Mouse (Mus musculus) CD4-positive, CD25-positive, alpha-beta regulatory T cell, adult 2 months (primary cell): ENCODE results near the gene Pxmp4.

ENCODE experiments used
- DNase-seq: peaks from one replicate; pipeline ENCODE4 v3.0.0-alpha.2; 2012; ENCODE audit warnings: low read depth, low spot score

Pxmp4 gene

DNA sequence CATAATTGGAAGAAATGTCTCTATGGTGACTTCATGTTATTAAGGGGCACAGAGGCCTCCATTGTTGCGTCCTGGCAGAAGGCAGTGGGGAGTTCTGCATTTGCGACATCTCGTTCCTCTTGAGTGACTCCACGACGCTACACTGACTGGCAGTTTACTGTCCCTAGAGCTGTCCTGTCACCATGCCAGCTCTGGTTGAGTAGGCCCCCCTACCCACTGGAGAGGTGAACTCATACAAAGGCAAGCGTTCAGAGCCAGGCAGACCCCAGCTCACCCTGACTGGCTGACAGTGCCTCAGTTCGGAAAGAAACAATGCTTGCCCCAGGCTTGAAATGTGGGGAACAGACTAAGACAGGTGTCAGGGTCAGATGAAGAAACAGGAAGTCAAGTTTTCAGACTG, 29.2 kb downstream of the Pxmp4 start:
- no peak for DNase-seq

DNA sequence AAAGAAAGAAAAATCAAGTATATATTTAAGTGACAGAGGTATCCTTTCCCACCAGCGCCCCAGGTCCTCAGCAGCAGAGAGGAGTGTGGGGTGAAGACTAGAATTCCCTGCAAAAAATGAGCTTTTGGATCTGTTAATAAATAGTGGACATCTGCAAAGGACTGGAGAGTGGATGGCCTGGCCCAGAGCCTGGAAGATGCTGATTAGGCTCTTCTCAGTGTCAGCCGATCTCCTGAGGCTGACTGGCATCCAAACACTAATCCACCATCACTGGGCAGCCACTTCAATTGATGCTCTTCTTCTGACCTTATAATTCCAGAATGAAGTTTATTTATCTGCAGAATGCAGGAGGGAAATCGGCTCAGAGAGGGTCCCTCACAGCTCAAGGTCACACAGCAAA, 30.5 kb downstream of the Pxmp4 start:
- DNase-seq: no peak

DNA sequence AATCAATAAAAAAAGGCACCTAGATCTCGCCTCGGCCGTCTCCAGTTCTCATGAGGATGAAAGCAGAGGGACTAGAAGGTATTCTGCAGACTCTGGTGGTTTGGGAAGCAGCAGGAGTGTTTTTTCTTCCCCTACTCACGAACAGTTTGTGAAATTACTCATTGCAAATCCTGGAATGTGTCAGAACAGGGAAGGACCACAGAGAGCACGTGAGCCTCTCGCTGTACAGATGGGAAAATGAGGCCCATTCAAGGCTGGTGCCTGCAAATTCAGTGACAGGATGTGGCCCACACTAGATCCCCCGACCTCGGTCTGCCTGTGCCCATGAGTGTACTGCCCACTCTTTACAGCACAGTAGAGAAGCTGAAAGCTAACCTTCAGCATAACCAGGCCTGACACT, 31.5 kb downstream of the Pxmp4 start:
- no peak for DNase-seq

DNA sequence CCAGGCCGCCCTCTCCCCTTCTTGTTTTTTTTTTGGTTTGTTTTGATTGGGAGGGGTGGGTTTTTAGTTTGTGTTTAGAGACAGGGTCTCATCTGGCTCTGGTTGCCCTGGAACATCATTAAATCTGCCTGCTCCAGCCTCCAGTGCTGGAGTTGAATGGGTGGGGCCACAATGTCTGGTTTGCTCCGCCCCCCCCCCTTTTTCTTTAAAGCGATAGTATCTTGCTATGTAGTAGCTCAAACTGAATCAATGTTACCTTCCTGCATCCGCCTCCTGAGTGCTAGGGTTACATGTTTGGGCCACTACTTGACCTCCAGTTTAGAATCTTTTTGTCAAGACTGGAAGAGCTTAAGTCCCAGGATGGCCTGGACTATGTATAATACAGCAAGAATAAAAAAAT, 32.2 kb downstream of the Pxmp4 start:
- no peak for DNase-seq

DNA sequence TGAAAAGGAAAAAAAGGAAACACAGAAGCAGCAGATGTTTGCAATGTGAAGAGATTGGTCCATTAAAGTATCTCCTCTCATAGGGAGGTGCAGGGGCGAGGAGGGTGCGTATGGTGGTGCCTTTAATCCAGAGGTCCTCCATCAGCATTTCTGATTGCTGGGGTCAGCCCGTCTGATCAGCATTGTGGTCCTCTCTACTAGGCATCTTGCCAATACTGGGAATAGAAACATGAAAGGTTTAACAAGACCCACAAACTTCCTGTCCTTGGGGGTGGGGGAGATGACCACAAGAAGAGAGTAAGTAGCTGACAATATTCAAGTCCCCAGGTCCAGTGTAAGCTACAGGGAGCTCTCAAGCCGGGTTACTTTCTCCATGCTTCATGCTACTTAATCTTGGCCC, 32.8 kb downstream of the Pxmp4 start:
- DNase-seq: no peak

DNA sequence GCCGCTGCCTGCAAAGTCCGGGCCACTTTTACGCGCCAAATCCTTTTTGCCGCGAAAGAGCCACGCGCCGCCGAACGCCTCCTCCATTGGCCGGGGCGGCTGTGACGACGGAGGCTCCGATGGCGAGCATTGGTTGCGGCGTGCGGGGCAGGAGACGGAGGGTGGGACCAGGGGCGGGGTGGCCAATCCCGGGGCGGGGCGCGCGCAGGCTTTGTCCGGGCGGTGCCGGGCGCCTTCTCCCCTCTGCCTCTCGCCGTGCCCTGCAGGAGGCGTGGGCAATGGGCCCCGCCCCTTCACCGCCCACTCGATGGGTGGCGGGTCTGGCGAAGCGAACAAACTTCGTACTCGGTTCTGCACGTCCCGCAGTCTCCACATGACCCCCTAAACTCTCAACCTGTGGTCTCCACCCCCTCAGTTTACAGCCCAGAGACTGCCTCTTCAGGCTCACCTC, 33.6 kb downstream of the Pxmp4 start, which contains the start of gene E2f1:
E2f1 (minus strand) TSS at position 57 of the 451 bp plus-strand sequence.
- DNase-seq: peak; percentile 97

DNA sequence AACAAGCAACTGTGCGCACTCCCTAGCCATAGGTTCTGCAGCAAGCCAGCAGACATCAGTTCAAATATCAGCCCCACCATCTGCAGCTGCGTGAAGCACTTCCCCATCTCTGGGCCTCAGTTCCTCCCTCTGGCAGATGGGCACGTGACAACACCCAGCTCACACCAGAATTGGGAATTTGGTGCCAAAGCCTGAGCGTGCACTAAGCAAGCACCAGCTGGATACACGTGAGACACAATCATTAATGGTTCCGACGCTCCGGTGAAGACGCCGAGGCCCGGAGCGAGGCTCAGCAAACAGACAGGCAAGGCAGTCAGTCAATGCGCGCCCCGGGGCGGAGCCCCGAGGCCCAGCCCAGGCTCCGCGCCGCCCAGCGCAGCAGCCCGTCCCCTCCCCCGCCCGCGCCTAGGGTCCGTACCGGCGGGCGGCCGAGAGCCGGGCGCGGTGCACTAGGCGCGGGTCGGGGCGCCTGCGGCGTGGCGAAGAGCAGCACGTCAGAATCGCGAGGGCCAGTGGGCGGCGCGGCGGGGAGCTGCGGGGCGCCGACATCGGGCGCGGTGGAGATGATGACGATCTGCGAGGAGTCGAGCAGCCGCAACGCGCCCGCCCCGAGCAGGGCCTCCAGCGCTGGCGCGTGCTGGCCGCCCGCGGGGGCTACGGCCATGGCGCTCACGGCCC, 34.3 kb downstream of the Pxmp4 start:
- DNase-seq: peak; percentile 71

DNA sequence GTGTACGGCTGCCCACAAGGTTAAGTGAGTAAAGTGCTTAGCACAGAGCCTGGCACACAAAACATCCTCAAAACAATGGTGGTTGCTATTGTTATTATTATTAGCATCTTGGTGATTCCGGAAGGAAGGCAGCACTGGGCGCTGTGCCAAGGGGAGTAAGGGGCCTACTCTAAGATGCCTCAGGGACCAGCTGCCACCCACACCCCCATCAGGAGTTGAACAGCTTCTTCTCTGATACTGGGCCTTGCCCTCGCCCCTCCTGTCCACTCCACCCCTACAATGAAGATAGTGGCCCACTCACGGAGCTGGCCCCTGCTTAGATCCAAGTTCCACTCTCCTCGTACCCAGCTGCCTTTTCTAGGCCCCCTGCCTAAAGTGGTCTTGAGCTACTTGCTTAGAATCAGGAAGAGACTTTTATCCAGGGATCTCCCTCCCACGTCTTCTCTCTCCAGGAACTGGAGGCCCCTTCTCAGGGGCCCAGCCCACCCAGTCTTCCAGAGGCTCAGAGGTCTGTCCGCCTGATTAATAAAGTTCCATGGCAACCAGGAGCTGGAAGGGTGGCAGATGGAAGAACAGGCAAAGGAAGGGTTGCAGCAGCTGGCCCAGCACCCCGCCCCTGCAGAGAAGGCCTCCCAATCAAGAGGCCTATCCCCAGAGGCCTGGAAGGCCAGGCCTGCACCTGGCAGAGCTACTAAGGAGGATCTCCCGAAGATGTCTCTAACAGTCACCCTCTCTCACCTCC, 35.0 kb downstream of the Pxmp4 start:
- DNase-seq: peak; percentile 14

DNA sequence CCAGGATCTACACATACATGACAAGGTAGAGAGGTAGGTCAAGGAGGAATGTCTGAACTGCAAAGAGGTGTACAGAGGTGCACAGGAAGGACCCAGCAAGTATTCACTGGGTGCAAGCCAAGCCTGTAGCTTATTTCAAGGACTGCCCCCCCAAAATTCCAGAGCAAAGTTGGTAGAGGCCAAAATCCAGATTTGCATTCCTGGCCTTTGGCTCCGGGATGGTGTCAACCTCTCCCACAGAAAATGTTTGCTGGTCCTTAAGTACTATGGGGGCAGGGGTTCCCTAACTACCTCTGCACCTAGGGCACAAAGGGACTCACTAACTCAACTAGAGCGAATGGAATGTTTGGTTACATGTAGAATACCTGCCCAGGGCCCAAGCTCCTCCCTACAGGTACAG, 35.7 kb downstream of the Pxmp4 start:
- DNase-seq: no peak

DNA sequence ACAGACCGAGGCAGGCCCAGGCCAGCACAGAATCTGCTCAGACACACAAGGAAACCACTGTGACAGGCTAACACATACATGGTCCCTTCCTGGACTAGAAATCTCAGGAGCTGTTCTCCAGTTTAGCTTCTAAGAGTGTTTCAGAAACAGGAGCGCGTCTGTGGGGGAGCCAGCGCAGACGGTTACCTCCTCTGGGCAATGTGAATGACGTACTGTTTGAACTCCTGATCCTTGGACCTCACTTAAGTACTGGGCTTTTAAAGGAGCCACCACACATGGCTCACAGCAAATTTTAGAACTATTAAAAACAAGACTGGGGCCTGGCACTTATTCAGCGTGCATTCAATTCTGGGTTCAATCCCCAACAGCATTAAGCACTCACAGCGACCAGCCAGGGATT, 36.9 kb downstream of the Pxmp4 start:
- no peak for DNase-seq

DNA sequence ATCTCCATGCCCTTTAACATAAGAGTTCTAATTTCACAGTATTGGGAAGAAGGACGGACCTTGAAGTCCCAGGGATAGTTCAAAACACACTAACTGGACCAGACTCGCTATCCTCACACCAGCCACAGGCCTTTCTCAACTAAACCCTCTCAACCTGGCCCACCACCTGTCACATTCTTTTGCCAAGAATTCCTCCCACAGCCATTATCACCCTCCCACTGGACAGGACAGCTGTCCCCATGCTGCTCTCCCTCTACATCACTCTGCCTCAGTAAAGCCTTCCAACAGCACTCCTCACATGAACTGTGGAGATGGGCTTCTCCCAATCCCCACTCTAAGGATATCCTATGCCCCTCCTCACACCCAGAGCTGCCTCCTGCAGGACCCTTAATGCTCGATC, 37.9 kb downstream of the Pxmp4 start:
- DNase-seq: no peak

DNA sequence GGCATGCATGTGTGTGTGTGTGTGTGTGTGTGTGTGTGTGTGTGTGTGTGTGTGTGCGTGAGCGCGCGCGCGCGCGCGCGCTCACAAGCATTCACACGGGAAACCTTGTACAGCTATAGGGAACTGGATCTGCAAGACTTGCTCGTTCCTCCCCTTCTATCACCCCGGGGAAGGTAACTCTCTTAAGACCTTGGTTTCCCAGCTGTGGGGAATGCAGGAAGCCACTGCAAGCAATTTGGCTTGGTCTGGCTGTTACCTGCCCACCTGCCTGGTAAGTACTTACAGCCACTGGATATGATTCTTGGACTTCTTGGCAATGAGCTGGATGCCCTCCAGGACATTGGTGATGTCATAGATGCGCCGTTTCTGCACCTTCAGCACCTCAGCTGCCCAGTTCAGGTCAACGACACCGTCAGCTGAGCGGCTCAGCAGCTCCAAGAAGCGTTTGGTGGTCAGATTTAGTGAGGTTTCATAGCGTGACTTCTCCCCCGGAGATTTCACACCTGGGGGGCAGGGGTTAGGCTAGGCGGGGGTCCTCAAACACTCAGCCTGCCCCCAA, 39.8 kb downstream of the Pxmp4 start:
- no peak for DNase-seq

DNA sequence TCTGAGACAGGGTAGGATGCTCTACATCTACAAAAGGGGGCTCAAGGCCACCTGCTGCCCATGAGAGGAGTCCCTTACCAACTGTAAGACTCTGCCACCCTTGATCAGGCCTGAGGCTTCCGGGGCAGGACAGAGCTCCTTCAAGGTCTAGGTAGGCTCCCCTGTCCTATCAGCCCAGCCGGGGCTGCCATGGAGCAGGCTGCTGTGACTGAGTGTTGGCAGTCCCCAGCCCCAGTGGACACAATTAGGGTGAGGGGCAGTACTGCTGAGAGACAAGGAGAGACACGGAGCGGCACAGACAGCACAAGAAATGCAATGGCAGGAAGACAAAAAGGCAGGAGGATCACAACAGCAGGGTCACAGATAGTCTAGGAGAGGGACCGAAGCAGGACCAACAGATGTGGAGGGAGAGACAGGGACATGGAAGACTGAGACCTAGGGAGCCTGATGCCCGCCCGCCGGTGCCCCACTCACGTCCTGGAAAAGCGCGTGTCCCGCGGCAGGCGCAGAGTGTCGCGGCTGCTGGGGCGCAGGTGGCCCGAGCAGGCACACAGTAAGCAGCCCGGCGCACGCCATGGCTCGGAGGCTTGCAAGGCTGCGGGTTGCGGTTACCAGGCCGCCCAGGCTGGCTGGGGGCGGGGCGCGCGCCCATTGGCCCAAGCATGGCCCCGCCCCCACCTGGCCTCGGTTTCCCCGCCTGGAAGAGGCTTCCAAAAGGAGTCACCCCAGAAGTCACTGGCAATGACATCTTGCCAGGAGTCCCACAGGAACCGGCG, 45.1 kb downstream of the Pxmp4 start, which contains the start of gene Necab3:
Necab3 (minus strand) TSS at position 627 of the 776 bp plus-strand sequence.
- DNase-seq: peak; percentile 57

DNA sequence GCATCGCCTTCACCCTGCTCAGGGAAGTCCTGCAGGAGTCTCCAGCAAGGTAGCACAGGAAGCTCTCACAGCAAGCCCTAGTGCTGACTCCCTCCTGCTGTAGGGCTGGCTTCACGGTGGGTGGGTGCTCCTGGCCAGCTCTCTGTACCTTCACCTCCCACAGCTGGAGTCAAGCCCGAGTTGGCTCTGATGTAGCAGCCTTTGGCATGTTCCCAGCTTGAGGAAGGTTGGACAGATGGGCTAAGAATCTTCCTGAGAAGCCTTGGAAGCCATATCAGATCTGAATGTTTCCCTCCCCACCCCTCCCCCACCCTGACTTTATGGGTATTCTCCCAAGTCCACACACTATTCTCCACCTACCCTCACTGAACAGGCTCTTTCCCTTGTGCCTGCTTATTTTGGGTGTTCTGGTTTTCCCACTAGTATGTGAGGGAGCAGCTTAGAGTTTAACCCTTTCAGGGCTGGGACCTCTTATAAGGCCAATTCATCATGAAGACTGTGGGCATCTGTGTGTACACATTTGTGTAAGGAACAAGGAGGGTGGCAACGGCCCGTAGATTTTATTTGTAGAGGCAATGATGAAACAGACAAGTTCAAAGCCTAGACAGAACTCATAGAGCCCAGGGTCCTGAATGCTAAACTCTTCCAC, 46.2 kb downstream of the Pxmp4 start:
- DNase-seq: no peak

DNA sequence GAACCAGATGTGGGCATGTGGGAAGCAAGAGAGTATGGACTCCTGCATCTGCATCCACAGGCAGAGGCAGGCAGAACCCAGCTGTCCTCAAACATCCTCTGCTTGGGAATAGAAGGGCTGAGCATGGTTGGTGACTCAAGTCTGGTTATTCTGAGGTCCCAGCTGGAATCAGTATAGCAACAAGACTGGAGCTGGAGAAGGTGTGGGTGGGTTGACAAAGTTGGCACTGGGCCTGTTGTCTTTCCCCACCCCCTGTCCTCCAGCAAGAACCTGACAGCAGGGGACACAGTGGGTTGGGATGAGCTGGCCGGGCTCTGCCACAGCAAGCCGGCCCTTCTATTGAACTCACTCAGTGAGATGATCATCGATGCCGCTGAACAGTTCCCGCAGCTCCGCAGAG, 48.3 kb downstream of the Pxmp4 start:
- no peak for DNase-seq

DNA sequence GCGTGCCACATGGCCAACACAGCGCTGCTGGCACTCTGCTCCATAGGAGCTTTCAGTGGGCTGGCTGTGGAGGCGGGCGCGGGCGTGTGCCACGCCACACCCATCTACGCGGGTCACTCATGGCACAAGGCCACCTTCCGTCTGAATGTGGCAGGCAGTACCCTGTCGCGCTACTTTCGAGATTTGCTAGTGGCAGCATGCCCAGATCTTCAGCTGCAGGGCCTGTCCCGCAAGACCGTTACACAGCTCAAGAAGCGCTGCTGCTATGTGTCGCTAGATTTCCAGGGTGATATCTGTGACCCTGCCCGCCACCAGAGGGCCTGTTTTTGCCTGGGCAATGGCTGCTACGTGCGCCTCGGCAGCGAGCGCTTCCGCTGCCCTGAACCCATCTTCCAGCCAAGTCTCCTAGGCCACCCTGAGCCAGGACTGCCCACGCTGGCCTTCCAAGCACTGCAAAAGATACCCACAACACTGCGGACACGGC, 51.0 kb downstream of the Pxmp4 start:
- peak; percentile 74 for DNase-seq

DNA sequence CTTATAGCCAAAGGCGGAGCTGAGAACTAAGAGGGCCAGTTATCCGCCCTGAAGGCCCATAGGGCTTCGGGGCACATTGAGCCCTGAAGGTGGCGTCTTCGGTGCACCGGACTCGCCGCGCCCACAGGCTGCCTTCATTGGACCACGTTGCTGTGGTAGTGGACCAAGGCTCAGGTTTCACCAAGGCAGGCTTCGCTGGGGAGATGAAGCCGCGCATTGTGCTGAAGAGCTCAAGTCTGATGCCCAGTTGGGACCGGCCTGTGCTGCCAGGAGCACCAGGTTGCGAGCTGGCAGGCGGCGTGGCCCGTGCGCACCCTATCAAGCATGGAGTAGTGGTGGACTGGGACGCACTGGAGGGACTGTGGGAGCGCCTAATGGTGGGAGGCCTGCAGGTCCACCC, 51.6 kb downstream of the Pxmp4 start:
- DNase-seq: no peak

DNA sequence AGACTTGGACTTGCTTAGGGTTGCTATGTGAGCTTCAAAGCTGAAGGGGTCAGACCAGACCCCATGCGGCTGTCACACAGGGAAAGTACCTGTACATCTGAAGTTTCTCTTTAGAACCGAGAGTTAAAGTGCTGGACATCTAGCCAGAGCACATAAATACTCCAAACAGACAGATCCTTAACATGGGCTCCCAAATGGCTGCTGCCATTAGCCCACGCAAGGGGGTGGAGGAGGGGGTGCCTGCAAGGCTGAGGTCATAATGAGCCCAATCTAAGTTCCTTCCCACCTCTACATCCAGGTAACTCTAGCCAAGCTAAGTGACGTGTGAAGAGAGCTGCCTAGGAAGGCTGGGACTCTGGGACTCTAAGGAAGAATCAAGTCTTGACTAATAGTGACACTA, 52.0 kb downstream of the Pxmp4 start, which contains the start of gene Actl10:
Actl10 (plus strand) TSS at position 301 of the 400 bp plus-strand sequence.
- no peak for DNase-seq

DNA sequence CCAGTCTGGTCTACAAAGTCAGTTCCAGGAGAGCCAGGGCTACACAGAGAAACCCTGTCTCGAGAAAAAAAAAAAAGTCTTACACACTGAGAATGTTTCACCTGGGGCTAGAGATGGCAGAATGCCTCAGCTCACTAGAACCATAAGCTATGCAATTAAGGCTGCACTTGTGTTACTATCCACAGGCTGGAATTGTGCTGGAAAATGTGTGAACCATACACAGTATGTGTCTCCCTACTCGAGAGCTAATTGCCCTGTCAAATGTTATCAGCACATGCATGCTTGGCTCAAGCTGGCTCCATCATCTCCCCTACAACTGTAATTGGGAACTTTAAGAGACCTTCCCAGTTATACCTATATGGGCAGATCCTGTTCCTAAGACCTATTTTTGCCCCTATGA, 52.6 kb downstream of the Pxmp4 start:
- no peak for DNase-seq

DNA sequence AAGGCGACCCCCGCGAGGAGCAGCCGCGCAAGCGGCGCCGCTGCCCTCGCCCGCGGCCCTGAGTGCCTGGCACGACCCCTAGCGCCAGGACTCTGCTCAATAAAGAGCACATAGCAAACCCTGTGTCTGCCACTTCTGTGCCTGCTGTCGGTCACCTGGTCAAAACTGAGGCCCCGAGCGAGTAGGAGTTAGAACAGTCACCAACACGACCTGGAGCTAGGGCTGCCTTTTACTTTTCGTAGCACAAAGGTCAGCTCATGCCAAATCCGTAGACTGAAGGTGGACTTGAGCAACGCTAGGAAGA, 53.7 kb downstream of the Pxmp4 start:
- no peak for DNase-seq

DNA sequence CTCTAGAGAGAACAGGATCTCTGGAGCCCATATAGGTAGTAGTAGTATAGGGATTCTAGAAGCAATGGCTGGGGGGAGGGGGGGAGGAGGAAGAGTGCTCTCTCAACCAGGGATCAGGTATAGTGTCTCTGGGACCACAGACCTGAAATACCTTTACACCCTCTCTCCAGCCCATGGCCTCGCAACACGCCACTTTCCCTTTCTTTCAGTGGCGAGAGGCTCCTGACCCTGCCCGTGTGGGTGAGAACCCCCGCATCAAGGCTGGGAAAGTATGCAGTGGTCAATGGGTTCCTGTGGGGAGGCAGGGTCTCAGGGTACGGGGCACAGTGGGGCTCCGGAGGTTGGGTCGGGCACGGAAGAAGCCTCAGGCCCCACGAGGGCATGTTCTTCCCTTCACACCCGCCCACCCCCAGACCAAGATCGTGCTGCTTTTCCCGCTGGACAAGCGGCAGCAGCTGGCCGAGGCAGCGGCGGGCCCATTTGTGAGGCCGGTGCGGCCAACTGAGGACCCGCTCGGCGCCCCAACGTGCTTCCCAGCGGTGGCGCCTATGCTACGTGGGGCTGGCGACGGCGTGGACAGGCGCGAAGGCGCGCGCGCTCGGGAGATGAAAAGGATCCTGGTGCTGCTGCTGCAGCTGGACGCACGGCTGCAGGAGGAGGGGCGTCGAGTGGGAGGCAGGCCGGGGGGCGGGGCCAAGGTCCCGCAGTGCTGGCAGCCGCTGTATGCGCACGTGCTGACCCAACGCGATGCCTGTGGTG, 54.2 kb downstream of the Pxmp4 start:
- peak; percentile 61 for DNase-seq
